Mouse (Mus musculus) neural tube, embryonic 12.5 days (tissue): ENCODE results near the gene Limk2. TPM values are rescaled to one million over a fixed set of nuclear protein-coding genes. Genes with fewer than 3 reads are reported as not detected.

ENCODE experiments used
- ATAC-seq: fragments of 200-750 bp; cut with Nextera tagmentation; 2 replicates; pipeline ENCODE4 v1.8.0; 2017; ENCODE audit warnings: low read depth, mild to moderate bottlenecking, moderate TSS enrichment, moderate library complexity; ENCODE audit not compliant: low FRiP score
- H3K27ac ChIP-seq: fragments of 300-500 bp; sonication (generic); 2 replicates; pipeline ENCODE4 v1.5.1; 2016
- H3K27me3 ChIP-seq: fragments of 300-500 bp; sonication (generic); replicated peaks from 2 replicates; pipeline ENCODE4 v1.6.1; 2016; ENCODE audit warnings: mild to moderate bottlenecking
- H3K36me3 ChIP-seq: fragments of 300-500 bp; sonication (generic); 2 replicates; pipeline ENCODE4 v1.6.1; 2016; ENCODE audit warnings: mild to moderate bottlenecking
- H3K4me1 ChIP-seq: fragments of 300-500 bp; sonication (generic); 2 replicates; pipeline ENCODE4 v1.6.1; 2016
- H3K4me2 ChIP-seq: fragments of 300-500 bp; sonication (generic); replicated peaks from 2 replicates; pipeline ENCODE4 v1.6.1; 2016; ENCODE audit warnings: mild to moderate bottlenecking
- H3K4me3 ChIP-seq: fragments of 300-500 bp; sonication (generic); 2 replicates; pipeline ENCODE4 v1.5.1; 2016
- H3K9ac ChIP-seq: fragments of 300-500 bp; sonication (generic); 2 replicates; pipeline ENCODE4 v1.6.1; 2016; ENCODE audit warnings: mild to moderate bottlenecking
- H3K9me3 ChIP-seq: fragments of 300-500 bp; sonication (generic); 2 replicates; pipeline ENCODE4 v1.6.1; 2016; ENCODE audit warnings: mild to moderate bottlenecking
- WGBS: fragments of 180-500 bp; shearing (Covaris S2); methylation state at CpG from one replicate; pipeline ENCODE4 v1.1.7; 2016; 5-methylcytosine and 5-hydroxymethylcytosine counted together
- polyA plus RNA-seq: library from polyadenylated mRNA; unstranded; fragments of >200 nt; fragmentation: Nextera tagmentation; extraction: Ambion mirVana; gene quantifications from 2 replicates; pipeline ENCODE4 v1.2.1, GENCODE M21; 2016

Limk2 gene
- polyA plus RNA-seq, 1 experiment from 2014 or later, result 121 TPM

DNA sequence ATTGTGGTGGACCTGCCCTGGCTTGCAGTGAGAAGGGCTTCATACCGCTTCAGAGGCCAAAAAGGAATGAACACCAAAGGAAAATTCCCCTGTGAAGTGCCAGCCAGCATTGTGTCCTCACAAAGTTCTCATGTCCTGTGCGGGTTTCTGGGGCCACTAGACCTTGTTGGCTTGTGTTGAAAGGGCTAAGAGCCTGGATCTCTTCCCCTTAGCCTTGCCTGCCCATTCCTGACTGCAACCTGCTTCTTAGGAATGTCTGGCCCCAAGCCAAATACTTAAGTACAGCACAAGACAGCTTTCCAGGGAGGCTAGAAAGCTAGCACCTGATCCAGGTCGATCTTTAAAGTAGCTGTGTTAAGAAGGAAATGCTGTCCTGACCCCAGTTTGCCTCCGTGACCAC, 106.2 kb downstream of the Limk2 start:
- Histone ChIP-seq H3K27me3 (no peaks in the 10 kb centered on the region), H3K9ac (no peak overlapping the region), H3K9me3 (no peaks in the 10 kb centered on the region), H3K4me2 (no peak overlapping the region), H3K4me1 (no peaks in the 10 kb centered on the region), H3K27ac (no peak overlapping the region), H3K36me3 (peaks cover 95% of the 10 kb centered on the region), H3K4me3 (no peak overlapping the region)
- no peak for ATAC-seq
- 92% methylated on average over 4 of the region's 4 CpGs for WGBS

DNA sequence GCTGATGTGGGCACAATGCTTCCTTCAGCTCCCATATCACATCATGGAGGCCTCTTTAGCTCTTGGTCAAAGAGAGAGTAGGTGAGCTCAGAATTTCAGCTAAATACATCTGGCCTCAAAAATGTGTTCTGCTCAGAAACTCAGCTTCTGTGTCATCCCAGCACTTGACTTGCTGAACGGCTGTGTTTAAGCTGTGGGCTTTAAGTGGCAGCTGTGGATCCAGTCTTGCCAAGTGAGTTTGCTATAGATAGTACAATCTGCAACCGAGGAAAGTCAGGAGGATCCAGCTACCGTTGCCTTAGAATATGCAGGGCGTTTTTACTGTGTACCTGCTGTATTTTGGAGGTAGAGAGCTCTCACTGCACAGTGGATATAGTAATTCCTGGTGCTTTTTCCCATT, 106.6 kb downstream of the Limk2 start:
- H3K9ac ChIP-seq, result no peak overlapping the region
- H3K9me3 ChIP-seq, result no peaks in the 10 kb centered on the region
- no peak overlapping the region for H3K27ac ChIP-seq
- H3K4me2 ChIP-seq, result no peak overlapping the region
- ATAC-seq, result no peak
- no peaks in the 10 kb centered on the region for H3K4me1 ChIP-seq
- 95% methylated on average over 4 of the region's 4 CpGs for WGBS
- H3K27me3 ChIP-seq, result no peaks in the 10 kb centered on the region
- H3K36me3 ChIP-seq, result peaks cover 95% of the 10 kb centered on the region
- H3K4me3 ChIP-seq, result no peak overlapping the region

DNA sequence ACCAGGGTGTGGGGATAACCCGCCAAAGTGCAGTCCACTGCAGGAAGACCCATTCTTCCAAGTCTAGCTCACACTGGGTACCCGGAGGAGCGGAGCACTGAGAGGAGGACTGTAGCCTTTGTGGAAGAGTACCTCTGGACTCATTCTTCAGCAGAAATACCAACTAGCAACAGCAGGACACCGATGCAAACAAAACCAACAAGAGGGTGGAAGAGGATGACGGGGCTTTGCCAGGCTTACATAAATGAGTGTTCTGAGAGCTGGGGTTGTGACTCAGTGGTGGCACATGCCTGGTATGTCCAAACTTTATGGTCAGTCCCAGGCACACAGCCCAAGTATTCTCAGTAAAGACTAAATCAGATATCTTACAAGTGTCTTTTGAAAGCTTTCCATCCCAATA, 107.9 kb downstream of the Limk2 start:
- no peak overlapping the region for H3K4me3 ChIP-seq
- H3K9ac ChIP-seq, result no peak overlapping the region
- no peaks in the 10 kb centered on the region for H3K9me3 ChIP-seq
- peaks cover 6% of the 10 kb centered on the region for H3K4me1 ChIP-seq
- H3K27ac ChIP-seq, result no peak overlapping the region
- 95% methylated on average over 5 of the region's 5 CpGs for WGBS
- H3K27me3 ChIP-seq, result no peaks in the 10 kb centered on the region
- no peak overlapping the region for H3K4me2 ChIP-seq
- peaks cover 95% of the 10 kb centered on the region for H3K36me3 ChIP-seq
- ATAC-seq, result no peak

DNA sequence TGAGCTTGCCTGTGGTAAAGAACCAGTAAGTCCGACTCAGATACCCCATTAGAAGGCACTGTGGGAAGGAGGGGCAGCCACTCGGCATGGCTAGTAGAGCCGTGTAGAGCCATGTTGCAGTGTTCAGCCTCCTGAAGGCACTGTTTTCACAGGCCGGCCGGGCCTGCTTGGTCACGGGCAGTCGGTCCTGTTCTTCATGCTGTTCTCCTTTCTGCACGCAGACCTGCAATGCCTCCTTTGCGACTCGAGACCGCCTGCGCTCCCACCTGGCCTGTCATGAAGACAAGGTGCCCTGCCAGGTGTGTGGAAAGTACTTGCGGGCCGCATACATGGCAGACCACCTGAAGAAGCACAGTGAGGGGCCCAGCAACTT, 110.2 kb downstream of the Limk2 start:
- no peak for ATAC-seq
- Histone ChIP-seq H3K27ac (no peak overlapping the region), H3K27me3 (no peaks in the 10 kb centered on the region), H3K9me3 (no peaks in the 10 kb centered on the region), H3K4me1 (peaks cover 28% of the 10 kb centered on the region), H3K36me3 (peaks cover 98% of the 10 kb centered on the region), H3K4me3 (peak overlapping the region; percentile 11; the same call in 1 of the 2 replicates), H3K9ac (no peak overlapping the region), H3K4me2 (no peak overlapping the region)
- 93% methylated on average over 14 of the region's 14 CpGs for WGBS

DNA sequence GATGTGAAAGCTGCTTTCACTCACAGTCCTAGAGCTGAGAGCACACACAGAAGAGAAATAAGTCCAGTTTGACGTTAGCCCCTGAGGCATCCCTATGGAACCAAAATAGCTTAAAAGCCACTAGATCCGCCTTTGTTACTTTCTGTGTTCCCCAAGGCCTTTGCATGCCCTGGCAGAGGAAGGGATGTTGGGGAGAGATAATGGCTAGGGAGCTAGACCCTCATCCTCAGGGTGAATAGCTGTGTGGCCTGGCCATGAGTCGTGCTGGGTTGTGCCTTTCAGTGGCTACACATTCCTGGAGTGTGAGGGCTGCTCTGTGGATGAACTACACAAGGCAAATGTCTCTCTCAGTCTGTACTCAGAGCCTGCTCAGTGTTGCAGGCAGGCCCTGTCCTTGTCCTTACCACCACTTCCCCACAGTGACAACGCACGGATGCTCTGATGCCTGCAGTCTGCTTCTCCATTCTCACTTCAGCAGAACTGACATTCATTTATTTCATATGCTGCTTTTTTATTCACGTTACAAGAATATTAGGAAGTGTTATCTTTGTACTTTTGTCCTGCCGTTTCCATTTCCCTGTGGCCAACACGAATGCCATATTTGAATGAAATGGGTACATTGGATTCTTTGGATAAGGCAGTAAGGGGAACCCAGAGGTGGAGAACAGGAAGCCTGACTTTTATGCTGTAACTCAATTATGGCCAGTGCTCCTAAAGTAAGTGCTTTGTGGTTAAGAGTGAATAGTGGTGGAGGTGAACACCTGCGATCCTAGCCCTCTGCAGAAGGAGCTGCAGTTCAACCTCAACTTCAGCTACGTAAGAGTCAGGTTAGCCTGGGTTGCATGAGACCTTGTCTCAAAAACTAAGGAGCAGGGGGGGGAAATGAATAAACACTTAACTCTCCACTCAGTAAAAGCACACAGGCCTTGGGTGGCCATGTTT, 110.8 kb downstream of the Limk2 start:
- H3K9ac ChIP-seq, result no peak overlapping the region
- no peaks in the 10 kb centered on the region for H3K27me3 ChIP-seq
- 90% methylated on average over 10 of the region's 10 CpGs for WGBS
- no peak overlapping the region for H3K4me3 ChIP-seq
- H3K4me1 ChIP-seq, result peaks cover 35% of the 10 kb centered on the region
- peaks cover 97% of the 10 kb centered on the region for H3K36me3 ChIP-seq
- H3K9me3 ChIP-seq, result no peaks in the 10 kb centered on the region
- no peak overlapping the region for H3K4me2 ChIP-seq
- H3K27ac ChIP-seq, result no peak overlapping the region
- no peak for ATAC-seq

DNA sequence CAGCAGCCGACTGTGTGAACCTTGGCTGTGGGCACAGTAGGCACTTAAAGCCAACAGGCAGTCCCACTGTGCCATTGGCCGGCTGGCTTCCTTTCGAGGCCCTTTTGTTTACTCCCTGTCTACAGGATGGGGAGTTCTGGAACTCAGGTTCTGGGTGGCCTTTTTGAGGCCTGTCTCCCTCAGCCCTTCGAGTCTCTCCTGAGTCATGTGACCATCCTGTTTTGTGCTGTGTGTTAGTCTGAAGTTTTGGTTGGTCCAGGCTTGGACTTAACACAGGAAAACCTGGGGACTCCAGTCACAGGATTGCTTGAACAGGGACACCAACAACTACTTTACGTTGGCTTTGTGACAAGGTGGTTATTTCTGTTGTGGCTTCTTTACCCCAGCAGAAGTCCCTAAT, 112.9 kb downstream of the Limk2 start:
- ATAC-seq, result no peak
- peak overlapping the region; percentile 93 for H3K4me2 ChIP-seq
- 77% methylated on average over 5 of the region's 5 CpGs for WGBS
- peaks cover 37% of the 10 kb centered on the region for H3K4me1 ChIP-seq
- H3K9me3 ChIP-seq, result no peaks in the 10 kb centered on the region
- no peak overlapping the region for H3K9ac ChIP-seq
- peaks cover 76% of the 10 kb centered on the region for H3K36me3 ChIP-seq
- H3K27ac ChIP-seq, result no peak overlapping the region
- no peaks in the 10 kb centered on the region for H3K27me3 ChIP-seq
- no peak overlapping the region for H3K4me3 ChIP-seq

DNA sequence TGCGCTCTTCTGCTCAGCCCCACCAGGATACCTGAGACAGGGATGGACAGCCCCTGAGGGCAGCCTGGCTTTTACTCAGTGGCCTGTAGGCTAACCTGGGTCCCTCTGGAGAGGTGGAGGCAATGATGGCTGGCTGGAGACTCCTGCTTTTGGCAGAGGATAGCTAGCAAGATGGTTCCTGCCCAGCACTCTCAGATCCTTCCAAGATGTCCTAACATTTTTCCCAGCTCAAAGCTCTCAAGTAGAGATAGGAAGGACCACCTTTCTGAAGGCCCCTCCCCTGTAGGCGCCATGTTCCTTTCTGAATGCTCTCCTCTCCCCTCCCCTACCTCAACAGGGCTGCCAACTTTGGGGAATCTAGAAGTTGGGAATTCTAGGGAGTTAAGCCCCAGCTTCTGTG, 114.3 kb downstream of the Limk2 start:
- Histone ChIP-seq H3K9me3 (no peaks in the 10 kb centered on the region), H3K27ac (no peak overlapping the region), H3K9ac (peak overlapping the region; percentile 94), H3K4me3 (peak overlapping the region; percentile 88; the same call in 1 of the 2 replicates), H3K4me1 (peaks cover 37% of the 10 kb centered on the region), H3K27me3 (no peaks in the 10 kb centered on the region), H3K4me2 (peak overlapping the region; percentile 93), H3K36me3 (peaks cover 63% of the 10 kb centered on the region)
- no peak for ATAC-seq
- 92% methylated on average over 2 of the region's 2 CpGs for WGBS

Other genes starting within 250 kb of the Limk2 start
- 14.3 and 15.6 TPM in 2 replicates for gene Sfi1, start 215.7 kb downstream of the Limk2 start, polyA plus RNA-seq
- 62.0 and 62.5 TPM in 2 replicates for gene Eif4enif1, start 206.8 kb downstream of the Limk2 start, polyA plus RNA-seq
- gene Drg1, start 142.8 kb downstream of the Limk2 start, polyA plus RNA-seq, result 261 and 274 TPM in 2 replicates
- gene Patz1, start 120.3 kb downstream of the Limk2 start, polyA plus RNA-seq, result 115 and 117 TPM in 2 replicates
- gene Pik3ip1, start 78.8 kb downstream of the Limk2 start, polyA plus RNA-seq, result 21.2 and 22.6 TPM in 2 replicates
- 40.7 and 43.9 TPM in 2 replicates for gene Rnf185, start 43.2 kb upstream of the Limk2 start, polyA plus RNA-seq
- gene Pla2g3, start 79.1 kb upstream of the Limk2 start, polyA plus RNA-seq, result 1.0 and 1.3 TPM in 2 replicates
- gene Inpp5j, start 95.6 kb upstream of the Limk2 start, polyA plus RNA-seq, result 1.2 and 1.3 TPM in 2 replicates
- gene Selenom, start 105.5 kb upstream of the Limk2 start, polyA plus RNA-seq, result 61.8 and 69.1 TPM in 2 replicates
- gene Smtn, start 131.4 kb upstream of the Limk2 start, polyA plus RNA-seq, result 34.3 and 37.9 TPM in 2 replicates
- gene Morc2a, start 240.0 kb upstream of the Limk2 start, polyA plus RNA-seq, result 48.0 and 55.9 TPM in 2 replicates